Mouse (Mus musculus) erythroblast, embryonic 14.5 days (primary cell): ENCODE data around the gene Frmd5.

ENCODE experiments used
- GATA1 ChIP-seq: IDR thresholded peaks from 2 replicates; pipeline ENCODE4 v1.6.1; 2012; ENCODE audit warnings: low read length, inconsistent platforms, mixed read lengths
- TAL1 ChIP-seq: IDR thresholded peaks from 3 replicates; pipeline ENCODE4 v1.6.1; 2012; ENCODE audit warnings: low read length, inconsistent platforms, mixed read lengths

DNA sequence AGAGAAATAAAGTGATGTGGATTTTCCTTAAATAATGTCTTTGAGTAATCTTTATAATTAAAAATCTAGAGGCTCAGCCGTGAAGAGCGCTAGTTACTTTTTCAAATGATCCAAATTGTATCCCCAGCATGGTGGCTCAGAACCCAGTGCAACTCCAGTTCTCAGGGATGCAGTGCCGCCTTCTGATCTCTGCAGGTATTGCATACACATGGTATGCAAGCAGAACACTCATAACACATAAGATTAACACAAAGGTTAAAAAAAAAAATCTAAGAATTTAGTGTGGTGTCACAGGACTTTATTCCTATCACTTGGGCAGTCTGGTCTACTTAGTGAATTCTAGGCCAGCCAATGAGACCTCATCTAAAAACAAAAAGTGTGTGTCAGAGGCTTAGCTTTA, 262.1 kb downstream of the Frmd5 start:
- no peak for TF ChIP-seq GATA1
- no peak for TF ChIP-seq TAL1
